Mouse (Mus musculus) ovary, adult 18-20 months (tissue): Measurements from ENCODE around the gene Atat1.

Source experiments
- DNase-seq: peaks from one replicate; pipeline ENCODE4 v3.0.0; 2022; ENCODE audit warnings: low spot score, mixed read lengths

Gene Atat1

GRCm38 (mm10) chr17:35917463-35918251 lies 7.8 kb upstream of the Atat1 start:
- DNase-seq, result no peak

- no peak for DNase-seq
Observed at GRCm38 (mm10) chr17:35917143-35917462, 7.2 kb upstream of the Atat1 start.

GRCm38 (mm10) chr17:35916297-35917142 lies 6.6 kb upstream of the Atat1 start, which contains the start of the genes Mrps18b and Ppp1r10:
Gene Mrps18b, minus strand, starts transcription at chr17:35916389.
Gene Ppp1r10, plus strand, starts transcription at chr17:35916434.
- DNase-seq, result peak; percentile 100

DNA sequence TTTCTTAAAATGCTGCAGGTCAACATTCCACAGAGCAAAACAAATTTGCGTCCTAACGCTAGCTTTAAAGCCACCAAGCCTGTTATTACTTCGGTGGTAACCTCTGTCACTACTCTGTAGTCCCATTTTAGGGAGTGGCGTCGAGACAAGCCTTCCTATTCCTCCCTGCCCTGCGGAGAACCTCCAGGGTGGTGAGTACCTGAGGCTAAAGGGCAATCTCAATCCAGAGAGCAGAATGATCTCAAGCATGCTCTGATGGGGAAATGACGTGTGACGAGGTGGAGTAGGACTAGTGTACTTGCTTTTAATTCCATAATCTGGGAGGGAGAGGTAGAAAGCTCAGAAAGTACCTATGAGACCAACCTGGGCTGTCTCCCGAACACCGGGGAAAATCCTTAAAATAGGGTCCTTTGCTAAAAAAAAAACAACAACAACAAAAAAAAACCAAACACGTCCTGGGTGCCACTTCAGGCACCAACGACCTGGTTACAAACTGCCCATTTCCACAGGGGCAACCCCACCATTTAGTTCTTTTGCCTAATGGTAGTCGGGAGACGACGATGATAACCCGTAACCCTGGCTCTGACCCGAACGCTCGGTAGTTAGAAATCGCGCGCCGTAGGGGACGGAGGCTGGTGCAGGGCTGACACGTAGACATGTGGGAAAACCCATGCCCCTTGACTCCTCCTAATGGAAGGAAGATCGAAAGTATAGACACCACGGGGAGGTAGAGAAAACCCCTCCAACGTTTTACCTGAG lies 5.8 kb upstream of the Atat1 start:
- DNase-seq, result no peak

- DNase-seq, result no peak
Observed at GRCm38 (mm10) chr17:35914975-35915374, 5.1 kb upstream of the Atat1 start.

GRCm38 (mm10) chr17:35909186-35909918 lies 523 bp downstream of the Atat1 start:
- no peak for DNase-seq

GRCm38 (mm10) chr17:35907609-35908008 lies 2.3 kb downstream of the Atat1 start:
- DNase-seq, result no peak

GRCm38 (mm10) chr17:35905587-35905986 lies 4.3 kb downstream of the Atat1 start:
- DNase-seq, result no peak

- DNase-seq, result no peak
Observed at GRCm38 (mm10) chr17:35903992-35904355, 5.9 kb downstream of the Atat1 start.

GRCm38 (mm10) chr17:35903343-35903991 lies 6.4 kb downstream of the Atat1 start:
- no peak for DNase-seq

GRCm38 (mm10) chr17:35900636-35901035 lies 9.2 kb downstream of the Atat1 start:
- no peak for DNase-seq

DNA sequence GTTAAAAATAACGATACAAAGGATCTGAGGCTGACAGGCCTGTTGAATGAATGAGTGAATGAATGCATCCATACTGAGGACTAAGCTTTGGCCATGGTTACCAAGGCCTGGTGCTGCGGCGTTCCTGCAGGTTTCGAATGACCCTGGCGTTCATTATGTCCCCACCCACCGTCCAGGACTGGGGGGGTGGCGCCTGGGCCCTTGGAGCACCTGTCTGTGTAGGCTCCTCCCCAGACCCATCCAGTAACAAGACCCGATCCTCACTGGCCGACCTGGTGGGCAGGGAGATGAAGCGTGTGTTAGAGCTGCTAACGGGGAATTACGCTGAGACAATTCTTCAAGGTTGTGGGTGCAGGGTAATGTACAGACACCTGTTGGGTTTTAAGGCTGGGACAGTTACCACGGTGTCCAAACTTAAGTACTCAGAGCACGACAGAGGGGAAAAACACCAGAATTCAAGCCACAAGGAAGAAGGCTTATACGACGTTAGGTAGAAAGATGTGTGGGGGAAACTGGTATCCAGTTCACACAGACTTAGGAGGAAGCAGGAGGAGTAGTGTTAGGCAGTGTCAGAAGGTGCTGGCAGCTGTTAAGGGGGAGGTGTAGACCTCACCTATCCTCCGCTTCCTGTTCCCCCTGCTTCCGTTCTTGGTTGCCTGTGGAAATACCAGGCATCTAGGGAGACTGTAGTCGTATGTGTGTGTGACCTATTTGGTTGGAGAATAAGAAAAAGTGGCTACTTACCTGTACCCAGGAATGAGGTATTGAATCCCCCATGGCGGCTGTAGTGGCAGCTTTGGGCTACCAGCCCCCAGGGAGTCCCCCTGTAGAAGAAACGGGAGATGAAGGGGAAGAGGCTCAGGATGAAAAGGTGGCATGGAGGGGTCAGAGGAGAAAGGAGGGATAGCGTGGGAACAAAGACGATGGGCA lies 12.0 kb downstream of the Atat1 start:
- no peak for DNase-seq

DNA sequence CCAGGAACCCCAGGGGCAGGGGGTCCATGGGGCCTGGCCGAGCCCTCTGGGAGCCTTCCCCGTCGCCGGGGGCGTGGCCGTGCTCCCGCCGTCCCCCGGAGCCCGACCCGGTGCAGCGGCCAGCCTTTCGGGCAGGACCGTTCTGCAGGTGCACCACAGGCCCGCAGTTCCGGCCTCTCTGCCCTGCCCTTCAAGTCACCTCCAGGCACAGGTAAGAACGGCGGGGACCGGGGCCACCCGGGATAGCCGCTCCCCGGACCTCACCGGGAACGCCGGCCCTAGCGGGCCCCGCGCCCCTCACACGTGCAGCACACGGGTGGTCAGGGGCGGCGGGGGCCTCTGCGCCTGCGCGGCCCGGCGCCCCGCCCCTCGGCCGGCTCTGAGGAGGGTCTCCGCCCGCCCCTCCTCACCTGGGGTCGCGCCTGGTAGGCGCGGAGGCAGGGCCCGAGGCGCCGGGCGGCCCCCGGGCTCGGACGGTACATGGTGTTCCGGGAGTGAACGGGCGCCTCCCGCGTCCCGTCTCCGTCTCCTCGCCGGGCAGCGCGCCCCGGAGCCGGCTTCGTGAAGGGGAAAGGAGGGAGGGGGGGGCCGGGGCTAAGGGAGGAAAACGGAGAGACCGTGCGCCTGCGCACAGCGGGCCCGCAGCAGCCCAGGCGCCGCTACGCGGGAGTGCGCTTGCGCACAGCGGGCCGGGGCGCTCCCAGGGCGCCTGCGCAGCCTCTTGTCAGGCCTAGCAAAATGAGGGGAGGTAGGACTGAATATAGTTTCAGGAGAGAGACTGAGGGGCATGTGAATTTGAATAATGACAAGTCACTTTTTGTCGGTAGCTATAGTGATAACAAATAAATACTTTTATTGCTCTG lies 12.9 kb downstream of the Atat1 start, which contains the start of gene 2310061I04Rik:
2310061I04Rik (minus strand) TSS at position 651 of the 863 bp plus-strand sequence.
- peak; percentile 89 for DNase-seq

DNA sequence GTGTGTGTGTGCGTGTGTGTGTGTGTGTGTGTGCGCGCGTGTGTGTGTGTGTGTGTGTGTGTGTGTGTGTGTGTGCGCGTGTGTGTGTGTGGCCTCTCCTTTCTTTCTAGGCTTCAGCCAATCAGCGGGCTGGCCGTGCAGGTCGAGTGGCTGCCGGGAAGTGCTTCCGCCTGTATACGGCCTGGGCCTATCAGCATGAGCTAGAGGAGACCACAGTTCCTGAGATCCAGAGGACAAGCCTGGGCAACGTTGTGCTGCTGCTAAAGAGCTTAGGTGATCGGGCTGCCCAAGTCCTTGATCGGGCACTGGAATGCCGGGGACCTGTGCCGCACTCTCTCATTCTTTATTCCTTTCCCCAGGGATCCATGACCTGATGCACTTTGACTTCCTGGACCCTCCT lies 22.1 kb downstream of the Atat1 start:
- no peak for DNase-seq

DNA sequence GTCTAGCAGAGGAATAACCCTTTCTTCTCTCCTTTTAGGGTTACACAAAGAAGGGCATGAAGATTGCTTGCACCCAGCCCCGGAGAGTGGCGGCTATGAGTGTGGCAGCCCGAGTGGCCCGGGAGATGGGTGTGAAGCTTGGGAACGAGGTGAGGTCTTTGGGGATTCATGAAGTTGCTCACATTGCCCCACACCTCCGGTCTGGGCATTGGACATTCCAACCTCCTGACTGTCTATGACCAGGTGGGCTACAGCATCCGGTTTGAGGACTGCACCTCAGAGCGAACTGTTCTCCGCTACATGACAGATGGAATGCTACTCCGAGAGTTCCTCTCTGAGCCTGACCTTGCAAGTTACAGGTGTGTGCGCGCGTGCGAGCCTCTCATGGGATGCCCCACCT lies 26.1 kb downstream of the Atat1 start:
- DNase-seq, result no peak

- no peak for DNase-seq
Observed at GRCm38 (mm10) chr17:35882924-35883323, 27.0 kb downstream of the Atat1 start.

DNA sequence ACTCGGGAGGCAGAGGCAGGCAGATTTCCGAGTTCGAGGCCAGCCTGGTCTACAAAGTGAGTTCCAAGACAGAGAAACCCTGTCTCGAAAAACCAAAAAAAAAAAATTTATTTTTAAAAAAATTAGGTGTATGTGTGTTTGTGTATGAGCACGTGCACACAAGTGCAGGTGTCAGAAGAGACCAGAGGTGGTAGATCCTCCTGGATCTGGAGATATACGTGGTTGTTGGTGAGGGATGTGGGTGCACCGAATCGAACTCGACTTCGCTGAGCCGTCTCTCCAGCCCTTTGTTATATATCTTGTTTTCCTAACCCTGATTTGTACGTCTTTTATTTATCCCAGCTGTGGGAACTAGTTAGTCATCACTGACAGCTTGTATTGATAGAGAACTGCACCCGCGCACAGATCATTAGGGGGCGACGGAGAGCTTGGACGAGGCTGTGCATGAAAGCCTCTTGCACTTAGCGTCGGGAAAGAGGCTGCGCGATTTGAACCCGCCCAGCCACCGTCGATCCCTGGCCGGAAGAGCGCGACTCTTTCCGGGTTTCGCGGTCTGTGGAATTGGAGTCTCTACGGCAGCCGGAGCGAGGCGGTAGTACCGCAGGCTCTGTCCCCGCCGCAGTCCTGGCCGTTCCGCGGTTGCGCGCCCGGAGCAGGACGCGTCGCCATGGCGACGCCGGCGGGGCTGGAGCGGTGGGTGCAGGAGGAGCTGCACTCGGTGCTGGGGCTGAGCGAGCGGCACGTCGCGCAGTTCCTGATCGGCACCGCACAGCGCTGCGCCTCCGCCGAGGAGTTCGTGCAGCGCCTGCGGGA lies 30.4 kb downstream of the Atat1 start, which contains the start of gene Dhx16:
Dhx16 (plus strand) TSS at position 575 of the 813 bp plus-strand sequence.
- DNase-seq, result peak; percentile 89

DNA sequence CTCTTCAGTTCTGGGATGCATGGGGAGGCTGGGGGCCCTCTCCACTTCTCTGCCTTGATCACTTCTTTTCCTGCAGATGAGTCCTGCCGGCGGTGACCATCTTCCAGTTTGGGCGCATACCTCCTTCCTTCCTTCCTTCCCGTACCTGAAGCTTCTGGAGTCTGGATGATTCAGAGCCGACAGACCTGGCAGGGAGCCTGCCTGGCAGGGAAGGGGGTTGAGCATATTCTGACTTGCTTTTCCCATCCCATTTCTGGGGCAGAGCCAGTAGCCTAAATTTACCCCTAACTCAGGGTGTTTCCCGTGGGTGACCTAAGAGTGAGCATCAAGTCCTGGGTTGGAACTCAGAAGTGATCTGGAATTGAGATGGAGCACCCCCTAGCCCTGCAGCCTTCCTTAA lies 35.2 kb downstream of the Atat1 start:
- no peak for DNase-seq
